Mouse (Mus musculus) lung, postnatal 0 days (tissue): Measurements from ENCODE around the gene Creb3l4. TPM values are rescaled to one million over a fixed set of nuclear protein-coding genes. Genes with fewer than 3 reads are reported as not detected.
A peak's percentile ranks its signal among the peaks of the same experiment; 100 is the strongest.

Experiments
- ATAC-seq: fragments of 200-750 bp; cut with Nextera tagmentation; 2 replicates; pipeline ENCODE4 v1.8.0; 2017; ENCODE audit warnings: moderate library complexity
- DNase-seq: peaks from one replicate; pipeline ENCODE4 v3.0.0-alpha.2; 2016; ENCODE audit warnings: low spot score
- H3K27ac ChIP-seq: fragments of 300-500 bp; sonication (generic); 2 replicates; pipeline ENCODE4 v1.5.1; 2014; ENCODE audit warnings: antibody characterized with exemption, mild to moderate bottlenecking, low read length, mixed read lengths
- H3K27me3 ChIP-seq: fragments of 300-500 bp; sonication (generic); replicated peaks from 2 replicates; pipeline ENCODE4 v1.6.1; 2014; ENCODE audit warnings: low read length, mixed read lengths; ENCODE audit not compliant: insufficient read depth
- H3K36me3 ChIP-seq: fragments of 300-500 bp; sonication (generic); 2 replicates; pipeline ENCODE4 v1.6.1; 2014; ENCODE audit warnings: low read length, mixed read lengths; ENCODE audit not compliant: insufficient read depth
- H3K4me1 ChIP-seq: fragments of 300-500 bp; sonication (generic); 2 replicates; pipeline ENCODE4 v1.6.1; 2014; ENCODE audit warnings: antibody characterized with exemption, low read depth, low read length, mixed read lengths; ENCODE audit not compliant: insufficient read depth
- H3K4me2 ChIP-seq: fragments of 300-500 bp; sonication (generic); replicated peaks from 2 replicates; pipeline ENCODE4 v1.6.1; 2014; ENCODE audit warnings: low read depth, mild to moderate bottlenecking, low read length, moderate library complexity, mixed read lengths
- H3K4me3 ChIP-seq: fragments of 300-500 bp; sonication (generic); 2 replicates; pipeline ENCODE4 v1.5.1; 2014; ENCODE audit warnings: low read depth, low read length
- H3K9ac ChIP-seq: fragments of 300-500 bp; sonication (generic); replicated peaks from 2 replicates; pipeline ENCODE4 v1.6.1; 2014; ENCODE audit warnings: low read depth, mild to moderate bottlenecking
- H3K9me3 ChIP-seq: fragments of 300-500 bp; sonication (generic); 2 replicates; pipeline ENCODE4 v1.6.1; 2016; ENCODE audit warnings: low read length, mixed read lengths
- CTCF ChIP-seq: IDR thresholded peaks from 2 replicates; pipeline ENCODE4 v1.5.1; 2016; ENCODE audit warnings: antibody characterized with exemption, mild to moderate bottlenecking
- EP300 ChIP-seq: IDR thresholded peaks from 2 replicates; pipeline ENCODE4 v1.6.1; 2016; ENCODE audit warnings: antibody characterized with exemption, mild to moderate bottlenecking, control low read depth
- WGBS: fragments of 180-500 bp; shearing (Covaris S2); extraction: QIAGEN DNeasy Blood & Tissue Kit; methylation state at CpG from one replicate; pipeline ENCODE4 v1.1.7; 2014; 5-methylcytosine and 5-hydroxymethylcytosine counted together
- polyA plus RNA-seq: library from polyadenylated mRNA; unstranded; fragments of >200 nt; fragmentation: Nextera tagmentation; extraction: Ambion mirVana; gene quantifications from 2 replicates; pipeline ENCODE4 v1.2.1, GENCODE M21; 2015

Gene Creb3l4
- polyA plus RNA-seq, 1 experiment from 2014 or later: 2.4 TPM

- Histone ChIP-seq H3K9me3 (no peaks in the 10 kb centered on the region), H3K27ac (no peak overlapping the region), H3K4me1 (peaks cover 11% of the 10 kb centered on the region; the same call in 1 of the 2 replicates), H3K27me3 (no peaks in the 10 kb centered on the region), H3K36me3 (0 out of 2 replicates have a peak, but pooled peaks cover 4% of the 10 kb centered on the region), H3K9ac (no peak overlapping the region), H3K4me2 (no peak overlapping the region), H3K4me3 (no peak overlapping the region)
- no peak for ATAC-seq
- WGBS: 95% methylated on average over 2 of the region's 2 CpGs
- no peak for TF ChIP-seq EP300
- no peak for TF ChIP-seq CTCF
- DNase-seq: no peak
Observed at GRCm38 (mm10) chr3:90241251-90241650, 2.1 kb downstream of the Creb3l4 start.

- Histone ChIP-seq H3K9me3 (no peaks in the 10 kb centered on the region), H3K27me3 (no peaks in the 10 kb centered on the region), H3K4me1 (peaks cover 2% of the 10 kb centered on the region; the same call in 1 of the 2 replicates), H3K4me3 (peak within 1 kb of the TSS; percentile 75), H3K36me3 (0 out of 2 replicates have a peak, but pooled peaks cover 13% of the 10 kb centered on the region), H3K27ac (peak within 1 kb of the TSS; percentile 88), H3K4me2 (peak within 1 kb of the TSS; percentile 90), H3K9ac (peak within 1 kb of the TSS; percentile 82)
- ATAC-seq (peak; percentile 99), DNase-seq (peak; percentile 98)
- WGBS: under 1% methylated on average over 61 of the region's 61 CpGs
- TF ChIP-seq CTCF (peak; percentile 33), EP300 (no peak)
Observed at GRCm38 (mm10) chr3:90231507-90232333, 11.6 kb downstream of the Creb3l4 start, which contains the start of gene Jtb. Jtb (plus strand) TSS chr3:90231597.

GRCm38 (mm10) chr3:90231075-90231474 is 12.2 kb downstream of the Creb3l4 start:
- H3K4me1 ChIP-seq: peaks cover 2% of the 10 kb centered on the region; the same call in 1 of the 2 replicates
- ATAC-seq (no peak), DNase-seq (no peak)
- H3K4me2 ChIP-seq: peak overlapping the region; percentile 90
- TF ChIP-seq EP300 (no peak), CTCF (no peak)
- WGBS: 8% methylated on average over 8 of the region's 8 CpGs
- H3K27me3 ChIP-seq: no peaks in the 10 kb centered on the region
- 0 out of 2 replicates have a peak, but pooled peaks cover 7% of the 10 kb centered on the region for H3K36me3 ChIP-seq
- H3K27ac ChIP-seq: peak overlapping the region; percentile 88
- H3K9me3 ChIP-seq: no peaks in the 10 kb centered on the region
- no peak overlapping the region; the same call in 1 of the 2 replicates for H3K9ac ChIP-seq
- H3K4me3 ChIP-seq: peak overlapping the region; percentile 75

GRCm38 (mm10) chr3:90224331-90224730 is 19.0 kb downstream of the Creb3l4 start:
- Histone ChIP-seq H3K36me3 (peaks cover 6% of the 10 kb centered on the region; the same call in 1 of the 2 replicates), H3K27ac (no peak overlapping the region), H3K4me3 (no peak overlapping the region), H3K9me3 (no peaks in the 10 kb centered on the region), H3K4me1 (peaks cover 4% of the 10 kb centered on the region), H3K27me3 (no peaks in the 10 kb centered on the region), H3K4me2 (no peak overlapping the region), H3K9ac (no peak overlapping the region)
- DNase-seq (no peak), ATAC-seq (no peak)
- 84% methylated on average over 10 of the region's 10 CpGs for WGBS
- TF ChIP-seq CTCF (peak; percentile 18; the same call in 1 of the 2 replicates), EP300 (no peak)

GRCm38 (mm10) chr3:90222941-90223340 is 20.4 kb downstream of the Creb3l4 start:
- H3K9ac ChIP-seq: no peak overlapping the region
- no peak overlapping the region for H3K27ac ChIP-seq
- peaks cover 6% of the 10 kb centered on the region; the same call in 1 of the 2 replicates for H3K36me3 ChIP-seq
- no peaks in the 10 kb centered on the region for H3K27me3 ChIP-seq
- WGBS: 34% methylated on average over 3 of the region's 3 CpGs
- TF ChIP-seq EP300: no peak
- no peak for TF ChIP-seq CTCF
- no peak overlapping the region for H3K4me2 ChIP-seq
- DNase-seq (no peak), ATAC-seq (no peak)
- no peaks in the 10 kb centered on the region for H3K9me3 ChIP-seq
- peaks cover 4% of the 10 kb centered on the region for H3K4me1 ChIP-seq
- no peak overlapping the region for H3K4me3 ChIP-seq

- DNase-seq (no peak), ATAC-seq (no peak)
- no peaks in the 10 kb centered on the region for H3K27me3 ChIP-seq
- 86% methylated on average over 4 of the region's 4 CpGs for WGBS
- H3K4me2 ChIP-seq: no peak overlapping the region
- no peaks in the 10 kb centered on the region for H3K9me3 ChIP-seq
- H3K27ac ChIP-seq: no peak overlapping the region
- H3K36me3 ChIP-seq: peaks cover 6% of the 10 kb centered on the region; the same call in 1 of the 2 replicates
- H3K4me3 ChIP-seq: no peak overlapping the region
- TF ChIP-seq EP300: no peak
- no peak for TF ChIP-seq CTCF
- no peak overlapping the region for H3K9ac ChIP-seq
- H3K4me1 ChIP-seq: peaks cover 4% of the 10 kb centered on the region
Observed at GRCm38 (mm10) chr3:90222455-90222854, 20.9 kb downstream of the Creb3l4 start.
